Mouse (Mus musculus): ENCODE measurements around the gene Fgfr2. TPM values are rescaled to one million over a fixed set of nuclear protein-coding genes. Genes with fewer than 3 reads are reported as not detected.

Gene Fgfr2
- polyA plus RNA-seq, 1 experiment, result 12.0 TPM

GRCm38 (mm10) chr7:132700107-132700506, 423.0 kb downstream of the Fgfr2 start:
- Histone ChIP-seq H3K27ac (replicated peaks; ENCODE audit: low read depth, low read length) (peak overlapping the region; percentile 82), H3K4me3 (ENCODE audit: insufficient read depth, low read depth, low read length) (no peak overlapping the region), H3K4me1 (ENCODE audit: control insufficient read depth, insufficient read depth, insufficient read length, low read length) (peaks cover 54% of the 10 kb centered on the region)

GRCm38 (mm10) chr7:132699639-132700038, 423.5 kb downstream of the Fgfr2 start:
- Histone ChIP-seq H3K27ac (replicated peaks; ENCODE audit: low read depth, low read length) (peak overlapping the region; percentile 82), H3K4me1 (ENCODE audit: control insufficient read depth, insufficient read depth, insufficient read length, low read length) (peaks cover 52% of the 10 kb centered on the region), H3K4me3 (ENCODE audit: insufficient read depth, low read depth, low read length) (no peak overlapping the region)

- Histone ChIP-seq H3K4me1 (ENCODE audit: control insufficient read depth, insufficient read depth, insufficient read length, low read length) (peaks cover 48% of the 10 kb centered on the region), H3K27ac (replicated peaks; ENCODE audit: low read depth, low read length) (peak overlapping the region; percentile 82), H3K4me3 (ENCODE audit: insufficient read depth, low read depth, low read length) (no peak overlapping the region)
These were observed 424.0 kb downstream of the Fgfr2 start for GRCm38 (mm10) chr7:132699165-132699564.

- H3K4me3 ChIP-seq (ENCODE audit: insufficient read depth, low read depth, low read length), result no peak overlapping the region
- peak overlapping the region; percentile 82 for H3K27ac ChIP-seq (replicated peaks; ENCODE audit: low read depth, low read length)
- peaks cover 44% of the 10 kb centered on the region for H3K4me1 ChIP-seq (ENCODE audit: control insufficient read depth, insufficient read depth, insufficient read length, low read length)
These were observed 424.4 kb downstream of the Fgfr2 start for GRCm38 (mm10) chr7:132698737-132699136.

GRCm38 (mm10) chr7:132697258-132697796, 425.8 kb downstream of the Fgfr2 start:
- Histone ChIP-seq H3K4me3 (ENCODE audit: insufficient read depth, low read depth, low read length) (no peak overlapping the region), H3K27ac (replicated peaks; ENCODE audit: low read depth, low read length) (peak overlapping the region; percentile 52), H3K4me1 (ENCODE audit: control insufficient read depth, insufficient read depth, insufficient read length, low read length) (peaks cover 40% of the 10 kb centered on the region)

- no peak overlapping the region for H3K27ac ChIP-seq (replicated peaks; ENCODE audit: low read depth, low read length)
- H3K4me3 ChIP-seq (ENCODE audit: insufficient read depth, low read depth, low read length), result no peak overlapping the region
- H3K4me1 ChIP-seq (ENCODE audit: control insufficient read depth, insufficient read depth, insufficient read length, low read length), result peaks cover 43% of the 10 kb centered on the region
These were observed 429.6 kb downstream of the Fgfr2 start for GRCm38 (mm10) chr7:132693561-132693960.

GRCm38 (mm10) chr7:132692719-132693118, 430.4 kb downstream of the Fgfr2 start:
- Histone ChIP-seq H3K4me1 (ENCODE audit: control insufficient read depth, insufficient read depth, insufficient read length, low read length) (peaks cover 47% of the 10 kb centered on the region), H3K27ac (replicated peaks; ENCODE audit: low read depth, low read length) (no peak overlapping the region), H3K4me3 (ENCODE audit: insufficient read depth, low read depth, low read length) (no peak overlapping the region)

GRCm38 (mm10) chr7:132690716-132691472, 432.3 kb downstream of the Fgfr2 start:
- H3K27ac ChIP-seq (replicated peaks; ENCODE audit: low read depth, low read length), result no peak overlapping the region
- no peak overlapping the region for H3K4me3 ChIP-seq (ENCODE audit: insufficient read depth, low read depth, low read length)
- H3K4me1 ChIP-seq (ENCODE audit: control insufficient read depth, insufficient read depth, insufficient read length, low read length), result peaks cover 48% of the 10 kb centered on the region

- Histone ChIP-seq H3K4me1 (ENCODE audit: control insufficient read depth, insufficient read depth, insufficient read length, low read length) (peaks cover 48% of the 10 kb centered on the region), H3K27ac (replicated peaks; ENCODE audit: low read depth, low read length) (no peak overlapping the region), H3K4me3 (ENCODE audit: insufficient read depth, low read depth, low read length) (no peak overlapping the region)
These were observed 433.4 kb downstream of the Fgfr2 start for GRCm38 (mm10) chr7:132689722-132690121.

- Histone ChIP-seq H3K27ac (replicated peaks; ENCODE audit: low read depth, low read length) (0 out of 2 replicates have a peak overlapping the region, but pooled peaks have one; percentile 40), H3K4me3 (ENCODE audit: insufficient read depth, low read depth, low read length) (no peak overlapping the region), H3K4me1 (ENCODE audit: control insufficient read depth, insufficient read depth, insufficient read length, low read length) (peaks cover 51% of the 10 kb centered on the region)
These were observed 434.4 kb downstream of the Fgfr2 start for GRCm38 (mm10) chr7:132688721-132689120.

GRCm38 (mm10) chr7:132687897-132688296, 435.3 kb downstream of the Fgfr2 start:
- Histone ChIP-seq H3K4me1 (ENCODE audit: control insufficient read depth, insufficient read depth, insufficient read length, low read length) (peaks cover 59% of the 10 kb centered on the region), H3K27ac (replicated peaks; ENCODE audit: low read depth, low read length) (peak overlapping the region; percentile 40)

GRCm38 (mm10) chr7:132686515-132686914, 436.6 kb downstream of the Fgfr2 start:
- no peak overlapping the region for H3K27ac ChIP-seq (replicated peaks; ENCODE audit: low read depth, low read length)

More at GRCm38 (mm10) chr7:132687897-132688296, 435.3 kb downstream of the Fgfr2 start:
- H3K4me3 ChIP-seq (ENCODE audit: insufficient read depth, low read depth, low read length), result no peak overlapping the region

GRCm38 (mm10) chr7:132683923-132684322, 439.2 kb downstream of the Fgfr2 start:
- Histone ChIP-seq H3K27ac (replicated peaks; ENCODE audit: low read depth, low read length) (no peak overlapping the region), H3K4me1 (ENCODE audit: control insufficient read depth, insufficient read depth, insufficient read length, low read length) (peaks cover 34% of the 10 kb centered on the region), H3K4me3 (ENCODE audit: insufficient read depth, low read depth, low read length) (no peak overlapping the region)

More at GRCm38 (mm10) chr7:132686515-132686914, 436.6 kb downstream of the Fgfr2 start:
- Histone ChIP-seq H3K4me3 (ENCODE audit: insufficient read depth, low read depth, low read length) (no peak overlapping the region), H3K4me1 (ENCODE audit: control insufficient read depth, insufficient read depth, insufficient read length, low read length) (peaks cover 52% of the 10 kb centered on the region)

- H3K4me1 ChIP-seq (ENCODE audit: control insufficient read depth, insufficient read depth, insufficient read length, low read length), result peaks cover 24% of the 10 kb centered on the region
- no peak overlapping the region for H3K27ac ChIP-seq (replicated peaks; ENCODE audit: low read depth, low read length)
- no peak overlapping the region for H3K4me3 ChIP-seq (ENCODE audit: insufficient read depth, low read depth, low read length)
These were observed 440.2 kb downstream of the Fgfr2 start for GRCm38 (mm10) chr7:132682901-132683300.

- no peak overlapping the region for H3K27ac ChIP-seq (replicated peaks; ENCODE audit: low read depth, low read length)
- peaks cover 18% of the 10 kb centered on the region for H3K4me1 ChIP-seq (ENCODE audit: control insufficient read depth, insufficient read depth, insufficient read length, low read length)
- H3K4me3 ChIP-seq (ENCODE audit: insufficient read depth, low read depth, low read length), result no peak overlapping the region
These were observed 440.8 kb downstream of the Fgfr2 start for GRCm38 (mm10) chr7:132682336-132682735.

GRCm38 (mm10) chr7:132681831-132682230, 441.3 kb downstream of the Fgfr2 start:
- Histone ChIP-seq H3K4me1 (ENCODE audit: control insufficient read depth, insufficient read depth, insufficient read length, low read length) (peaks cover 14% of the 10 kb centered on the region), H3K27ac (replicated peaks; ENCODE audit: low read depth, low read length) (no peak overlapping the region), H3K4me3 (ENCODE audit: insufficient read depth, low read depth, low read length) (no peak overlapping the region)
